Mouse (Mus musculus): ENCODE results near the gene A4gnt. TPM values are rescaled to one million over a fixed set of nuclear protein-coding genes. Genes with fewer than 3 reads are reported as not detected.

Gene A4gnt
- polyA plus RNA-seq, 1 experiment from 2014 or later, result not detected

Other genes starting within 250 kb of the A4gnt start
- gene Mras, start 175.1 kb upstream of the A4gnt start, polyA plus RNA-seq (2015; fragmentation: Nextera tagmentation; extraction: Ambion mirVana), result 51.2 and 53.5 TPM in 2 replicates
- gene Nme9, start 161.0 kb upstream of the A4gnt start, polyA plus RNA-seq (2015; fragmentation: Nextera tagmentation; extraction: Ambion mirVana), result 1.3 and 1.4 TPM in 2 replicates
- 83.5 and 87.2 TPM in 2 replicates for gene Armc8, start 43.6 kb upstream of the A4gnt start, polyA plus RNA-seq (2015; fragmentation: Nextera tagmentation; extraction: Ambion mirVana)
- 25.3 and 25.6 TPM in 2 replicates for gene Dbr1, start 36.7 kb upstream of the A4gnt start, polyA plus RNA-seq (2015; fragmentation: Nextera tagmentation; extraction: Ambion mirVana)
- 7.7 and 8.8 TPM in 2 replicates for gene Dzip1l, start 17.0 kb downstream of the A4gnt start, polyA plus RNA-seq (2015; fragmentation: Nextera tagmentation; extraction: Ambion mirVana)
- not detected in 2 replicates for gene Cldn18, start 104.8 kb downstream of the A4gnt start, polyA plus RNA-seq (2015; fragmentation: Nextera tagmentation; extraction: Ambion mirVana)

Data from midbrain, embryonic 16.5 days (tissue).